Mouse (Mus musculus): Measurements from ENCODE around the gene 4930402H24Rik. TPM values are rescaled to one million over a fixed set of nuclear protein-coding genes. Genes with fewer than 3 reads are reported as not detected.

Gene 4930402H24Rik
- total RNA-seq (2014; rRNA removed) (88.5 and 97.9 TPM in 2 replicates), polyA plus RNA-seq (2015; fragmentation: Nextera tagmentation; extraction: Ambion mirVana) (31.3 and 49.2 TPM in 2 replicates)

- peak within 1 kb of the TSS; percentile 90 for H3K4me3 ChIP-seq (ENCODE audit: low read depth, low read length)
Observed at GRCm38 (mm10) chr2:130905751-130906583, at the start of gene 4930402H24Rik, which contains the start of gene Atrn. Gene 4930402H24Rik, minus strand, starts transcription at chr2:130906406. Gene Atrn, plus strand, starts transcription at chr2:130906495.

GRCm38 (mm10) chr2:130950548-130950947, 44.3 kb upstream of the 4930402H24Rik start:
- Histone ChIP-seq H3K27me3 (ENCODE audit: insufficient read depth, low read length) (no peaks in the 10 kb centered on the region), H3K9ac (no peak overlapping the region), H3K27ac (ENCODE audit: low read depth, low read length) (no peak overlapping the region), H3K36me3 (ENCODE audit: insufficient read depth) (peaks cover 10% of the 10 kb centered on the region; the same call in 1 of the 2 replicates), H3K4me3 (ENCODE audit: low read depth, low read length) (no peak overlapping the region), H3K4me2 (ENCODE audit: low read depth) (no peak overlapping the region), H3K9me3 (ENCODE audit: low read length) (no peaks in the 10 kb centered on the region), H3K4me1 (ENCODE audit: insufficient read depth) (no peaks in the 10 kb centered on the region)
- DNase-seq (peak; percentile 91), ATAC-seq (peak; percentile 90)
- TF ChIP-seq CTCF (IDR thresholded peaks at IDR 0.05; ENCODE audit: low read depth), result peak; percentile 90
- WGBS, result 3% methylated on average over 1 of the region's 1 CpGs

More at GRCm38 (mm10) chr2:130905751-130906583, at the start of gene 4930402H24Rik, which contains the start of gene Atrn:
- Histone ChIP-seq H3K9me3 (ENCODE audit: low read length) (no peaks in the 10 kb centered on the region), H3K27me3 (ENCODE audit: insufficient read depth, low read length) (no peaks in the 10 kb centered on the region), H3K4me1 (ENCODE audit: insufficient read depth) (peaks cover 19% of the 10 kb centered on the region), H3K36me3 (ENCODE audit: insufficient read depth) (no peaks in the 10 kb centered on the region), H3K4me2 (ENCODE audit: low read depth) (peak within 1 kb of the TSS; percentile 81), H3K27ac (ENCODE audit: low read depth, low read length) (peak within 1 kb of the TSS; percentile 90), H3K9ac (peak within 1 kb of the TSS; percentile 97)
- peak; percentile 98 for ATAC-seq
- 6% methylated on average over 40 of the region's 50 CpGs for WGBS
- TF ChIP-seq CTCF (IDR thresholded peaks at IDR 0.05; ENCODE audit: low read depth), result no peak
- DNase-seq, result peak; percentile 96

GRCm38 (mm10) chr2:130949781-130950180, 43.6 kb upstream of the 4930402H24Rik start:
- no peak overlapping the region for H3K4me2 ChIP-seq (ENCODE audit: low read depth)
- no peak for TF ChIP-seq CTCF (IDR thresholded peaks at IDR 0.05; ENCODE audit: low read depth)
- no peaks in the 10 kb centered on the region for H3K9me3 ChIP-seq (ENCODE audit: low read length)
- H3K36me3 ChIP-seq (ENCODE audit: insufficient read depth), result peaks cover 10% of the 10 kb centered on the region; the same call in 1 of the 2 replicates
- WGBS, result 72% methylated on average over 2 of the region's 2 CpGs
- DNase-seq (no peak), ATAC-seq (no peak)
- H3K27ac ChIP-seq (ENCODE audit: low read depth, low read length), result no peak overlapping the region
- H3K9ac ChIP-seq, result no peak overlapping the region
- H3K4me1 ChIP-seq (ENCODE audit: insufficient read depth), result no peaks in the 10 kb centered on the region
- H3K4me3 ChIP-seq (ENCODE audit: low read depth, low read length), result no peak overlapping the region
- H3K27me3 ChIP-seq (ENCODE audit: insufficient read depth, low read length), result no peaks in the 10 kb centered on the region

- Histone ChIP-seq H3K4me1 (ENCODE audit: insufficient read depth) (peaks cover 5% of the 10 kb centered on the region; the same call in 1 of the 2 replicates), H3K27ac (ENCODE audit: low read depth, low read length) (no peak overlapping the region), H3K4me3 (ENCODE audit: low read depth, low read length) (no peak overlapping the region), H3K36me3 (ENCODE audit: insufficient read depth) (no peaks in the 10 kb centered on the region; the same call in 1 of the 2 replicates), H3K27me3 (ENCODE audit: insufficient read depth, low read length) (no peaks in the 10 kb centered on the region), H3K9me3 (ENCODE audit: low read length) (no peaks in the 10 kb centered on the region), H3K9ac (no peak overlapping the region), H3K4me2 (ENCODE audit: low read depth) (no peak overlapping the region)
- ATAC-seq (no peak), DNase-seq (no peak)
- WGBS, result 92% methylated on average over 12 of the region's 12 CpGs
- no peak for TF ChIP-seq CTCF (IDR thresholded peaks at IDR 0.05; ENCODE audit: low read depth)
Observed at GRCm38 (mm10) chr2:130932865-130933264, 26.7 kb upstream of the 4930402H24Rik start.

- H3K4me3 ChIP-seq (ENCODE audit: low read depth, low read length), result no peak overlapping the region
- H3K9me3 ChIP-seq (ENCODE audit: low read length), result no peaks in the 10 kb centered on the region
- WGBS, result 95% methylated on average over 5 of the region's 5 CpGs
- H3K27ac ChIP-seq (ENCODE audit: low read depth, low read length), result no peak overlapping the region
- H3K27me3 ChIP-seq (ENCODE audit: insufficient read depth, low read length), result no peaks in the 10 kb centered on the region
- no peak overlapping the region for H3K4me2 ChIP-seq (ENCODE audit: low read depth)
- no peaks in the 10 kb centered on the region for H3K36me3 ChIP-seq (ENCODE audit: insufficient read depth)
- no peak for DNase-seq
- TF ChIP-seq CTCF (IDR thresholded peaks at IDR 0.05; ENCODE audit: low read depth), result no peak
- H3K9ac ChIP-seq, result no peak overlapping the region
- peaks cover 5% of the 10 kb centered on the region; the same call in 1 of the 2 replicates for H3K4me1 ChIP-seq (ENCODE audit: insufficient read depth)
- no peak for ATAC-seq
Observed at GRCm38 (mm10) chr2:130929994-130930393, 23.8 kb upstream of the 4930402H24Rik start.

GRCm38 (mm10) chr2:130928530-130928929, 22.3 kb upstream of the 4930402H24Rik start:
- Histone ChIP-seq H3K4me3 (ENCODE audit: low read depth, low read length) (no peak overlapping the region), H3K27ac (ENCODE audit: low read depth, low read length) (no peak overlapping the region), H3K27me3 (ENCODE audit: insufficient read depth, low read length) (no peaks in the 10 kb centered on the region), H3K9ac (no peak overlapping the region), H3K4me2 (ENCODE audit: low read depth) (no peak overlapping the region), H3K9me3 (ENCODE audit: low read length) (no peaks in the 10 kb centered on the region), H3K36me3 (ENCODE audit: insufficient read depth) (no peaks in the 10 kb centered on the region), H3K4me1 (ENCODE audit: insufficient read depth) (peaks cover 5% of the 10 kb centered on the region; the same call in 1 of the 2 replicates)
- ATAC-seq (no peak), DNase-seq (no peak)
- TF ChIP-seq CTCF (IDR thresholded peaks at IDR 0.05; ENCODE audit: low read depth), result no peak

- no peak for DNase-seq
- no peaks in the 10 kb centered on the region for H3K36me3 ChIP-seq (ENCODE audit: insufficient read depth)
- H3K27me3 ChIP-seq (ENCODE audit: insufficient read depth, low read length), result no peaks in the 10 kb centered on the region
- no peak for TF ChIP-seq CTCF (IDR thresholded peaks at IDR 0.05; ENCODE audit: low read depth)
- H3K4me1 ChIP-seq (ENCODE audit: insufficient read depth), result peaks cover 4% of the 10 kb centered on the region; the same call in 1 of the 2 replicates
- no peak overlapping the region for H3K4me3 ChIP-seq (ENCODE audit: low read depth, low read length)
- H3K27ac ChIP-seq (ENCODE audit: low read depth, low read length), result no peak overlapping the region
- 86% methylated on average over 4 of the region's 4 CpGs for WGBS
- ATAC-seq, result no peak
- no peak overlapping the region for H3K4me2 ChIP-seq (ENCODE audit: low read depth)
- no peak overlapping the region for H3K9ac ChIP-seq
- no peaks in the 10 kb centered on the region for H3K9me3 ChIP-seq (ENCODE audit: low read length)
Observed at GRCm38 (mm10) chr2:130928031-130928430, 21.8 kb upstream of the 4930402H24Rik start.
